Mouse (Mus musculus): Measurements from ENCODE around the gene Tatdn3. TPM values are rescaled to one million over a fixed set of nuclear protein-coding genes. Genes with fewer than 3 reads are reported as not detected.
A peak's percentile ranks its signal among the peaks of the same experiment; 100 is the strongest.
"Not testable (repeated sequence)": the region's sequence is repeated elsewhere in the genome, so short reads cannot be mapped to it uniquely, and the experiment has no call there.

The Tatdn3 gene
- polyA plus RNA-seq, 1 experiment from 2014 or later = 12.4 TPM

DNA sequence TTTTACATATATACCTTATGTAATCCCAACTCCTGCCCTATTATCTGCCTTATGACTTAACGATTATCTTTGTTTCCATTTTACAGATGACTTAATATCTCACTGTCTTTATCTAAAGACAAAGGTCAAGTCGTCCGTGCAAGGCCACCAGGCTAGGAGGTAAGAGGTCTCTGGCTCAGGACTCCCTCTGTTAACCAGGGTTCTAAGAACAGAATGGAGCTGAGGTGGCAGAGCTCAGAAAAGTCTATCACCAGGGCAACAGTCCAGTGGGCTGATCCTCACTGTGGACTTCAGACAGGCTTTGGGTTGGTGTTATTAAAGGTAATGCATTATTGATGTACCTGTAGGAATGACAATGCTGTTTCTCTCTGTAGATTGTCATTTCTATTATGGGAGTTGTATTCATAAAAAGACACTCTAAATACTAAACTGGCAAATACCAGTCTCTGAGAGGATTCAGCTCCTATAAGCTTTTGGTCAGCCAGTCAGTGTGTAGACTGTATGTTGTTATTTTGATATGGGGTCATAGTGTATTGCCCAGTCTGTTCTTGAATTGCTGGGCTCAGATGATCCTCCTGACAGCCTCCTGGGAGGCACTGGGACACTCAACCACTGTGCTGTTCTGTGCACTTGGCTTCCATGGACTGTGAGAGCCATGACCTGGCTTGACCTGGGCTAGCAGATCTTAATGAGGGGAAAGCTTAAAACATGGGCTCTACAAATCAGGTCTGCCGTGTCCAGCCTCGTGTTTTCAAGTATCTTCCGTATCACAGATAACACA, 26.0 kb downstream of the Tatdn3 start, which contains the start of gene Spata45:
Spata45 (plus strand) TSS at position 86 of the 781 bp plus-strand sequence.
- no peak within 1 kb of the TSS for H3K27ac ChIP-seq (replicated peaks; ENCODE audit: low read depth, low read length)
- no peaks in the 10 kb centered on the region for H3K27me3 ChIP-seq (ENCODE audit: control insufficient read depth, insufficient read depth, low read length)
- 82% methylated on average over 6 of the region's 6 CpGs for WGBS
- H3K4me3 ChIP-seq (ENCODE audit: low read depth, low read length) = no peak within 1 kb of the TSS
- no peaks in the 10 kb centered on the region for H3K4me1 ChIP-seq (ENCODE audit: control insufficient read depth, insufficient read depth, low read length)
- no peaks in the 10 kb centered on the region for H3K36me3 ChIP-seq (ENCODE audit: control insufficient read depth, insufficient read depth, low read length)
- DNase-seq (ENCODE audit: low spot score) = no peak
- H3K9me3 ChIP-seq (ENCODE audit: control insufficient read depth, low read length) = no peaks in the 10 kb centered on the region
- H3K4me2 ChIP-seq (ENCODE audit: low read depth, severe bottlenecking) = no peak within 1 kb of the TSS
- no peak for ATAC-seq (ENCODE audit: insufficient number of reproducible peaks, low FRiP score, low TSS enrichment, low read depth)
- H3K9ac ChIP-seq (ENCODE audit: low read length) = no peak within 1 kb of the TSS

GRCm38 (mm10) chr1:191035649-191036048, 27.1 kb downstream of the Tatdn3 start:
- H3K4me3 ChIP-seq (ENCODE audit: low read depth, low read length) = no peak overlapping the region
- H3K36me3 ChIP-seq (ENCODE audit: control insufficient read depth, insufficient read depth, low read length) = no peaks in the 10 kb centered on the region
- 52% methylated on average over 4 of the region's 4 CpGs for WGBS
- no peaks in the 10 kb centered on the region for H3K4me1 ChIP-seq (ENCODE audit: control insufficient read depth, insufficient read depth, low read length)
- no peaks in the 10 kb centered on the region for H3K27me3 ChIP-seq (ENCODE audit: control insufficient read depth, insufficient read depth, low read length)
- H3K27ac ChIP-seq (replicated peaks; ENCODE audit: low read depth, low read length) = no peak overlapping the region
- no peak overlapping the region for H3K9ac ChIP-seq (ENCODE audit: low read length)
- no peak for DNase-seq (ENCODE audit: low spot score)
- no peaks in the 10 kb centered on the region for H3K9me3 ChIP-seq (ENCODE audit: control insufficient read depth, low read length)
- no peak for ATAC-seq (ENCODE audit: insufficient number of reproducible peaks, low FRiP score, low TSS enrichment, low read depth)
- H3K4me2 ChIP-seq (ENCODE audit: low read depth, severe bottlenecking) = no peak overlapping the region

DNA sequence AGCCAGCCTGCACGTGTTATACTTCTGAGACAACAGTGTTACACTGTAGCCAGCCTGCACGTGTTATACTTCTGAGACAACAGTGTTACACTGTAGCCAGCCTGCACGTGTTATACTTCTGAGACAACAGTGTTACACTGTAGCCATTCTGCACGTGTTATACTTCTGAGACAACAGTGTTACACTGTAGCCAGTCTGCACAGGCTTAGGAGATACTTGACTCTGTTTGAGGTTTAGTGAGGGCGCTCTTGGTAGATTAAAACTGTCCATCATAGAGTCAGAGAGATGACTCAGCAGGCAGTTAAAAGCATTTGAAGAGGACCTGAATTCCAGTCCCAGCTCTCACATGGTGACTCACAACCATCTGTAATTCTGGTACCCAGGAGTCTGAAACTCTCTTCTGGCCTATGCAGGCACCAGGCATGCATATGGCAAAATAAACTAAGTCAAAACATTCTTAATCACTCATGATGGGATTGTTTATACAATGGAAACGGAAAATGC, 31.8 kb downstream of the Tatdn3 start:
- ATAC-seq (ENCODE audit: insufficient number of reproducible peaks, low FRiP score, low TSS enrichment, low read depth); H3K9ac ChIP-seq (ENCODE audit: low read length); H3K4me3 ChIP-seq (ENCODE audit: low read depth, low read length); H3K27ac ChIP-seq (replicated peaks; ENCODE audit: low read depth, low read length); H3K4me1 ChIP-seq (ENCODE audit: control insufficient read depth, insufficient read depth, low read length); H3K4me2 ChIP-seq (ENCODE audit: low read depth, severe bottlenecking); DNase-seq (ENCODE audit: low spot score); H3K9me3 ChIP-seq (ENCODE audit: control insufficient read depth, low read length); H3K36me3 ChIP-seq (ENCODE audit: control insufficient read depth, insufficient read depth, low read length); H3K27me3 ChIP-seq (ENCODE audit: control insufficient read depth, insufficient read depth, low read length): not testable (repeated sequence)
- 81% methylated on average over 6 of the region's 6 CpGs for WGBS

- no peak for ATAC-seq (ENCODE audit: insufficient number of reproducible peaks, low FRiP score, low TSS enrichment, low read depth)
- Histone ChIP-seq H3K9me3 (ENCODE audit: control insufficient read depth, low read length) (no peaks in the 10 kb centered on the region), H3K27ac (replicated peaks; ENCODE audit: low read depth, low read length) (no peak overlapping the region), H3K4me3 (ENCODE audit: low read depth, low read length) (no peak overlapping the region), H3K4me1 (ENCODE audit: control insufficient read depth, insufficient read depth, low read length) (0 out of 2 replicates have a peak, but pooled peaks cover 5% of the 10 kb centered on the region), H3K4me2 (ENCODE audit: low read depth, severe bottlenecking) (no peak overlapping the region), H3K27me3 (ENCODE audit: control insufficient read depth, insufficient read depth, low read length) (no peaks in the 10 kb centered on the region), H3K9ac (ENCODE audit: low read length) (no peak overlapping the region), H3K36me3 (ENCODE audit: control insufficient read depth, insufficient read depth, low read length) (no peaks in the 10 kb centered on the region)
- DNase-seq (ENCODE audit: low spot score) = no peak
- WGBS = 84% methylated on average over 10 of the region's 10 CpGs
Measured at GRCm38 (mm10) chr1:191030182-191030581, 32.5 kb downstream of the Tatdn3 start.

GRCm38 (mm10) chr1:191026021-191026713, 36.6 kb downstream of the Tatdn3 start, which contains the start of gene Flvcr1:
TSS of gene Flvcr1 (minus strand) at chr1:191026158.
- Histone ChIP-seq H3K4me3 (ENCODE audit: low read depth, low read length) (peak within 1 kb of the TSS; percentile 74), H3K9ac (ENCODE audit: low read length) (peak within 1 kb of the TSS; percentile 82), H3K4me1 (ENCODE audit: control insufficient read depth, insufficient read depth, low read length) (0 out of 2 replicates have a peak, but pooled peaks cover 5% of the 10 kb centered on the region), H3K36me3 (ENCODE audit: control insufficient read depth, insufficient read depth, low read length) (no peaks in the 10 kb centered on the region), H3K27me3 (ENCODE audit: control insufficient read depth, insufficient read depth, low read length) (no peaks in the 10 kb centered on the region), H3K27ac (replicated peaks; ENCODE audit: low read depth, low read length) (peak within 1 kb of the TSS; percentile 63), H3K9me3 (ENCODE audit: control insufficient read depth, low read length) (no peaks in the 10 kb centered on the region), H3K4me2 (ENCODE audit: low read depth, severe bottlenecking) (peak within 1 kb of the TSS; percentile 93)
- under 1% methylated on average over 46 of the region's 50 CpGs for whole genome bisulfite sequencing
- ATAC-seq (ENCODE audit: insufficient number of reproducible peaks, low FRiP score, low TSS enrichment, low read depth) (peak; percentile 98), DNase-seq (ENCODE audit: low spot score) (peak; percentile 98)

GRCm38 (mm10) chr1:191025016-191026012, 37.4 kb downstream of the Tatdn3 start:
- no peak overlapping the region; the same call in 1 of the 2 replicates for H3K27ac ChIP-seq (replicated peaks; ENCODE audit: low read depth, low read length)
- H3K27me3 ChIP-seq (ENCODE audit: control insufficient read depth, insufficient read depth, low read length) = no peaks in the 10 kb centered on the region
- H3K9ac ChIP-seq (ENCODE audit: low read length) = peak overlapping the region; percentile 82
- 3% methylated on average over 69 of the region's 69 CpGs for WGBS
- H3K36me3 ChIP-seq (ENCODE audit: control insufficient read depth, insufficient read depth, low read length) = no peaks in the 10 kb centered on the region
- DNase-seq (ENCODE audit: low spot score) (peak; percentile 67), ATAC-seq (ENCODE audit: insufficient number of reproducible peaks, low FRiP score, low TSS enrichment, low read depth) (peak; percentile 6)
- H3K4me2 ChIP-seq (ENCODE audit: low read depth, severe bottlenecking) = peak overlapping the region; percentile 93
- H3K4me1 ChIP-seq (ENCODE audit: control insufficient read depth, insufficient read depth, low read length) = 0 out of 2 replicates have a peak, but pooled peaks cover 5% of the 10 kb centered on the region
- no peaks in the 10 kb centered on the region for H3K9me3 ChIP-seq (ENCODE audit: control insufficient read depth, low read length)
- H3K4me3 ChIP-seq (ENCODE audit: low read depth, low read length) = peak overlapping the region; percentile 74

GRCm38 (mm10) chr1:191023806-191024205, 38.9 kb downstream of the Tatdn3 start:
- H3K9ac ChIP-seq (ENCODE audit: low read length); H3K4me2 ChIP-seq (ENCODE audit: low read depth, severe bottlenecking); ATAC-seq (ENCODE audit: insufficient number of reproducible peaks, low FRiP score, low TSS enrichment, low read depth); DNase-seq (ENCODE audit: low spot score); H3K36me3 ChIP-seq (ENCODE audit: control insufficient read depth, insufficient read depth, low read length); H3K27me3 ChIP-seq (ENCODE audit: control insufficient read depth, insufficient read depth, low read length); H3K4me1 ChIP-seq (ENCODE audit: control insufficient read depth, insufficient read depth, low read length); H3K27ac ChIP-seq (replicated peaks; ENCODE audit: low read depth, low read length); H3K9me3 ChIP-seq (ENCODE audit: control insufficient read depth, low read length); H3K4me3 ChIP-seq (ENCODE audit: low read depth, low read length): not testable (repeated sequence)
- WGBS = 95% methylated on average over 5 of the region's 6 CpGs

Data from limb, embryonic 11.5 days (tissue).